Mouse (Mus musculus): ENCODE measurements at regions not wholly inside any gene's neighbourhood (a gene's known extent, or its start where the extent isn't known, plus 50 kb on each side); places are given as distances from the start of the nearest gene placed in this dataset.

- no peak overlapping the region for H3K4me3 ChIP-seq
- 6% methylated on average over 8 of the region's 8 CpGs for WGBS
- ATAC-seq (ENCODE audit: low FRiP score, low read depth), result no peak
- no peaks in the 10 kb centered on the region for H3K9me3 ChIP-seq
- H3K36me3 ChIP-seq, result no peaks in the 10 kb centered on the region
- no peak overlapping the region for H3K27ac ChIP-seq (replicated peaks)
- no peaks in the 10 kb centered on the region for H3K27me3 ChIP-seq
- H3K4me2 ChIP-seq (replicated peaks), result no peak overlapping the region
- H3K4me1 ChIP-seq, result peaks cover 5% of the 10 kb centered on the region; the same call in 1 of the 2 replicates
- H3K9ac ChIP-seq (replicated peaks), result no peak overlapping the region
Measured at GRCm38 (mm10) chr4:54767506-54768200, 177.2 kb upstream of the Zfp462 start.

DNA sequence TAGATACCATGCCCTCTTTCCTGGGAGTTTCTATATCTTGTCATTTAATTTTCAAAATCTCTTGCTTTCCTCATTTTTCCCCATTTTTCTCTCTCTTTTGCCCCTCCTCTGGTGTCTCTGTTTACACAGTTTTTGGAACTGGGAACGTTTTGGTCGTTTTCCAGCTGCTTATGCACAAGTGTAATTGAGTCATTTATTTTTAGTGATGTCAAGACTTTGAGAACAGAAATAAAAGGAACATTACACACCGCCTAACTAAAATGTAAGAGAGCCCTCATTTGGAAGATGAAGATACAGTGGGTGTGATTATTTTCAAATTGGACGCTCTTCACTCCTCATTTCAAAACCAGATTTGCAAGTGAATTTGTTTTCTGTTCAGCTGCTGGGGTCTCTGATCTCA lies 176.0 kb upstream of the Zfp462 start:
- Histone ChIP-seq H3K4me1 (peaks cover 5% of the 10 kb centered on the region; the same call in 1 of the 2 replicates), H3K4me3 (no peak overlapping the region), H3K36me3 (no peaks in the 10 kb centered on the region), H3K27ac (replicated peaks) (no peak overlapping the region), H3K9ac (replicated peaks) (no peak overlapping the region), H3K9me3 (no peaks in the 10 kb centered on the region), H3K4me2 (replicated peaks) (no peak overlapping the region), H3K27me3 (no peaks in the 10 kb centered on the region)
- WGBS, result 41% methylated on average over 4 of the region's 4 CpGs
- no peak for ATAC-seq (ENCODE audit: low FRiP score, low read depth)

DNA sequence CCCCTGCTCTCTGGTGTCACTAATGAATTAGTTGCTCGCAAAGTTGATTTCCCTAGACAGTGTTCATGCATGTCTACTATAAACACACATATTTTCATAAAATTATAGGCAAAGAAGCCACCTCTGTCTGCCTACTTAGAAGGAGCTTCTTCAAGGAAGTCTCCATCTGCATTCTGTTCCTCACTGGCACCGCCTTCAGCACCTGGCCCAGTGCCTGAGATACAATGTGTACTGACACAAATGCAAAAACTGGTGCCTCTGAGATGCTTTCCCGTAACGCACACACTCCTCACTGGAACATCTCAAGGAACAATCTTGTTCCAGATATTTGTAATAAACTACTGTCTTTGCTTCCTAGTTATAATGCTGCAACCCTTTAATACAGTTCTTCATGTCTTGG lies 170.8 kb upstream of the Zfp462 start:
- Histone ChIP-seq H3K36me3 (no peaks in the 10 kb centered on the region), H3K4me3 (no peak overlapping the region), H3K4me2 (replicated peaks) (no peak overlapping the region), H3K27me3 (no peaks in the 10 kb centered on the region), H3K9me3 (no peaks in the 10 kb centered on the region), H3K4me1 (no peaks in the 10 kb centered on the region), H3K9ac (replicated peaks) (no peak overlapping the region), H3K27ac (replicated peaks) (no peak overlapping the region)
- no peak for ATAC-seq (ENCODE audit: low FRiP score, low read depth)
- 95% methylated on average over 4 of the region's 4 CpGs for WGBS

GRCm38 (mm10) chr4:54774717-54775116 lies 170.1 kb upstream of the Zfp462 start:
- no peak overlapping the region for H3K9ac ChIP-seq (replicated peaks)
- H3K4me2 ChIP-seq (replicated peaks), result no peak overlapping the region
- no peak overlapping the region for H3K27ac ChIP-seq (replicated peaks)
- no peaks in the 10 kb centered on the region for H3K36me3 ChIP-seq
- H3K9me3 ChIP-seq, result no peaks in the 10 kb centered on the region
- no peak for ATAC-seq (ENCODE audit: low FRiP score, low read depth)
- no peaks in the 10 kb centered on the region for H3K4me1 ChIP-seq
- no peak overlapping the region for H3K4me3 ChIP-seq
- no peaks in the 10 kb centered on the region for H3K27me3 ChIP-seq

DNA sequence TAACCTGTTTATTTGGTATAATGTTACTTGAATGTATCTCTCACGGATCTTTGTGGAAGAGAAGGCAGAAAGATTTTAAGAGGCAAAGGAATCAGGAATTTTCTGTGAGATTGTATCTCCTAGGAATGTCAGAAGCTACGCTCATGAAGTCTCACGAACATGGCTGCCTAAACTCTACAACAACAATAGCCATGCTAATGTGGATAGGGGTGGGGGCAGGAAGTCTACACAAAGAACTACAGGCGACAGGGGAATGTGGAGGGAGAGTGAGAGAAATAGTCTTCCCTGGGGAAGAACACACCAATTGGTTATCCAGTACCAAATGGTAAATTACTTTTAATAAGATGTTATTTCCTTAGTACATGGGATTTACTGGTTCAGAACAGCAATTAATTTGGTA lies 164.3 kb upstream of the Zfp462 start:
- H3K4me3 ChIP-seq, result no peak overlapping the region
- no peak overlapping the region for H3K9ac ChIP-seq (replicated peaks)
- H3K36me3 ChIP-seq, result no peaks in the 10 kb centered on the region
- H3K9me3 ChIP-seq, result no peaks in the 10 kb centered on the region
- no peaks in the 10 kb centered on the region for H3K27me3 ChIP-seq
- no peaks in the 10 kb centered on the region for H3K4me1 ChIP-seq
- no peak overlapping the region for H3K27ac ChIP-seq (replicated peaks)
- ATAC-seq (ENCODE audit: low FRiP score, low read depth), result no peak
- H3K4me2 ChIP-seq (replicated peaks), result no peak overlapping the region
- 63% methylated on average over 4 of the region's 4 CpGs for WGBS

DNA sequence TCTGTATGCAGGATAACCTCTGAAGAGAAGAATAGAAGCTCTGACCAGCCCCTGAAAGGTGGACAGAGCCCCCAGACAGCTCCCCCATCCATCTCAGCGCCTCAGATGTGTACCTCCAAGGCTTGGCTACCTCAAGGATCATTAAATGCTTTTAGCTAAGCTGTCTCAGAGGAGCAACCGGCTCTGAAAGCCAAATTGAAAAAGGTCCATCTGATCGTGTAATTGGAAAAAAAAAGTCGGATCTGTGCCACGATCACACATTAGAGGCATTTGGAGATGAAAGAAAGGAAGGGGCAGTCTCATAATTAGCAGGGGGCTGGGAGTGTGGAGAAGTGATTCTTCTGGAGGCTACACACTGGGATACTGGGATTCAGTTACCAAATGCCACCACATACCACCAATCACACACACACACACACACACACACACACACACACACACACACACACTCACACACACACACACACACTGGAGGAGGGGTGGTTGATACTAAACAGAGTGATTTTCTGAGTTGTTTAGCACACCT lies 153.6 kb upstream of the Zfp462 start:
- Histone ChIP-seq H3K9me3 (no peaks in the 10 kb centered on the region), H3K36me3 (no peaks in the 10 kb centered on the region), H3K27me3 (no peaks in the 10 kb centered on the region), H3K4me2 (replicated peaks) (no peak overlapping the region), H3K4me3 (no peak overlapping the region), H3K27ac (replicated peaks) (no peak overlapping the region), H3K9ac (replicated peaks) (no peak overlapping the region), H3K4me1 (peaks cover 7% of the 10 kb centered on the region; the same call in 1 of the 2 replicates)
- ATAC-seq (ENCODE audit: low FRiP score, low read depth), result no peak
- 61% methylated on average over 5 of the region's 5 CpGs for WGBS

DNA sequence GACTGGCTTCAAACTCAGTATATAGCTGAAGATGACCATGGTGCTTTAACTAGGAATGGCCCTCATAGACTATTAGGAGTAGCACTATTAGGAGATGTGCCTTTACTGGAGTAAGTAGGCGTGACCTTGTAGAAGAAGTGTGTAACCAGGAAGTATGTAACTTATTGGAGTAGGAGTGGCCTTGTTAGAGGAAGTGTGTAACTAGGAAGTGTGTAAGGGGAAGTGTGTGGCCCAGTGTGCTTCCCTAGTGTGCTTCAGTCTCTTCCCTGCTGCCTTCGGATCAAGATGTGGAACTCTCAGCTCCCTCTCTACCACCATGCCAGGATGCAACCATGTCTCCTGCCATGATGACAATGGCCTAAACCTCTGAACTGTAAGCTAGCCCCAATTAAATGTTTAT lies 151.0 kb upstream of the Zfp462 start:
- ATAC-seq (ENCODE audit: low FRiP score, low read depth), result no peak
- no peaks in the 10 kb centered on the region for H3K27me3 ChIP-seq
- 93% methylated on average over 2 of the region's 2 CpGs for WGBS

GRCm38 (mm10) chr4:54795246-54795645 lies 149.6 kb upstream of the Zfp462 start:
- H3K27ac ChIP-seq (replicated peaks), result peak overlapping the region; percentile 22; the same call in 1 of the 2 replicates
- no peaks in the 10 kb centered on the region for H3K27me3 ChIP-seq
- no peak overlapping the region for H3K4me2 ChIP-seq (replicated peaks)
- H3K9ac ChIP-seq (replicated peaks), result no peak overlapping the region
- WGBS, result 42% methylated on average over 3 of the region's 3 CpGs
- ATAC-seq (ENCODE audit: low FRiP score, low read depth), result peak; percentile 52; the same call in 1 of the 2 replicates
- H3K4me1 ChIP-seq, result peaks cover 7% of the 10 kb centered on the region; the same call in 1 of the 2 replicates
- H3K4me3 ChIP-seq, result no peak overlapping the region
- H3K36me3 ChIP-seq, result no peaks in the 10 kb centered on the region
- no peaks in the 10 kb centered on the region for H3K9me3 ChIP-seq

More for the DNA sequence above, 151.0 kb upstream of the Zfp462 start:
- Histone ChIP-seq H3K4me1 (peaks cover 7% of the 10 kb centered on the region; the same call in 1 of the 2 replicates), H3K36me3 (no peaks in the 10 kb centered on the region), H3K9ac (replicated peaks) (no peak overlapping the region), H3K4me2 (replicated peaks) (no peak overlapping the region), H3K4me3 (no peak overlapping the region), H3K27ac (replicated peaks) (no peak overlapping the region), H3K9me3 (no peaks in the 10 kb centered on the region)

- 87% methylated on average over 5 of the region's 5 CpGs for WGBS
- no peaks in the 10 kb centered on the region for H3K9me3 ChIP-seq
- no peak for ATAC-seq (ENCODE audit: low FRiP score, low read depth)
- H3K27ac ChIP-seq (replicated peaks), result no peak overlapping the region
- H3K36me3 ChIP-seq, result no peaks in the 10 kb centered on the region
- H3K27me3 ChIP-seq, result no peaks in the 10 kb centered on the region
- peaks cover 3% of the 10 kb centered on the region; the same call in 1 of the 2 replicates for H3K4me1 ChIP-seq
- H3K4me2 ChIP-seq (replicated peaks), result no peak overlapping the region
- no peak overlapping the region for H3K4me3 ChIP-seq
- H3K9ac ChIP-seq (replicated peaks), result no peak overlapping the region
Measured at GRCm38 (mm10) chr4:54798523-54798922, 146.3 kb upstream of the Zfp462 start.

DNA sequence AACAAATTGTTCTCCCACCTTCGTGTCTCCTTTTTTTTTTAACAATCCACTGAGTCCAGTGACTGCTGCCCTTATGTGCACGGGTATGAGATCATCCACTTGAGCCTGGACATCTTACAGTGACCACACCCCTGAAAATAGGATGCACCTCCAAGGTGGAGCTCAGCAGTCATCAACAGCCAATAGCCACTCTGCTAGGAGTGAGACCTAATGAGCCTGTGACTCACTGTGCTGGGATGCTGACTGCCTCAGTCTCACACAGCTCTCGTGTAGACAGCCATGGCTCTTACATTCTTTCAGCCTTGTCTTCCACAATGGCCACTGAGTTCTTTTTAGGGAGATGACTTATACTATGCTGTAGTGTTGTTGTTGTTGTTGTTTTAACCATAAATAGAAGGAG lies 133.7 kb upstream of the Zfp462 start:
- no peaks in the 10 kb centered on the region for H3K36me3 ChIP-seq
- WGBS, result 81% methylated on average over 3 of the region's 3 CpGs
- no peaks in the 10 kb centered on the region for H3K9me3 ChIP-seq
- no peak overlapping the region for H3K9ac ChIP-seq (replicated peaks)
- no peak overlapping the region for H3K27ac ChIP-seq (replicated peaks)
- no peak overlapping the region for H3K4me3 ChIP-seq
- ATAC-seq (ENCODE audit: low FRiP score, low read depth), result no peak
- H3K4me2 ChIP-seq (replicated peaks), result no peak overlapping the region
- no peaks in the 10 kb centered on the region for H3K27me3 ChIP-seq
- H3K4me1 ChIP-seq, result peaks cover 4% of the 10 kb centered on the region; the same call in 1 of the 2 replicates

GRCm38 (mm10) chr4:54812740-54813634 lies 131.9 kb upstream of the Zfp462 start:
- Histone ChIP-seq H3K27ac (replicated peaks) (no peak overlapping the region), H3K9ac (replicated peaks) (no peak overlapping the region), H3K27me3 (no peaks in the 10 kb centered on the region), H3K4me3 (no peak overlapping the region), H3K4me1 (peaks cover 4% of the 10 kb centered on the region; the same call in 1 of the 2 replicates), H3K4me2 (replicated peaks) (no peak overlapping the region), H3K36me3 (no peaks in the 10 kb centered on the region), H3K9me3 (no peaks in the 10 kb centered on the region)
- 42% methylated on average over 10 of the region's 10 CpGs for WGBS
- ATAC-seq (ENCODE audit: low FRiP score, low read depth), result no peak

DNA sequence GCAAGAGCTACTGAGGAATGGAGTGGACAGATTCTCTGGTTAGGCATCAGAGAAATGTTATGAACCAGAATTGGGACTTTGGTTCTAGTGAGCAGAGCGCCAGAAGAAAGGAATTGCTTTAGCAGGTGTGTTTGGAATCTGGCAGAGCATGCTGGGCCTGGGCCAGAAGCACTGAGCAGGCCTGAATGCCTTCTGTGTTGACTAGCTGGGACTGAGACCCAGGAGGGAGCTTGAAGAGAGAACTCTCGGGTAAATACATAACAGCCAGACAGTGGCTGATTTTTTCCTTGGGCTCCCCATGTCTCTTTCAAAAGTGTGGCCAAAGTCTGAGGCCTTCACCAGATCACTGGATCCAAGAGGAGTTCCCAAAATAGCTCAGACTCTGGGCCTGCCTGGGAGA lies 107.5 kb upstream of the Zfp462 start:
- ATAC-seq (ENCODE audit: low FRiP score, low read depth), result no peak
- H3K9me3 ChIP-seq, result no peaks in the 10 kb centered on the region
- WGBS, result 89% methylated on average over 2 of the region's 2 CpGs
- H3K9ac ChIP-seq (replicated peaks), result no peak overlapping the region
- H3K4me3 ChIP-seq, result no peak overlapping the region
- H3K36me3 ChIP-seq, result no peaks in the 10 kb centered on the region
- no peak overlapping the region for H3K4me2 ChIP-seq (replicated peaks)
- peaks cover 11% of the 10 kb centered on the region; the same call in 1 of the 2 replicates for H3K4me1 ChIP-seq
- H3K27me3 ChIP-seq, result no peaks in the 10 kb centered on the region
- no peak overlapping the region for H3K27ac ChIP-seq (replicated peaks)
